In genomic region chr11:88692374-88692773, GRCm38 (mm10) we compare ENCODE assay signal across 8 mouse cellular contexts. TPM values are rescaled to one million over a fixed set of nuclear protein-coding genes. Genes with fewer than 3 reads are reported as not detected.
DNase-seq lines count a peak whose midpoint lies in the region; TF ChIP-seq lines count a peak whose summit lies in the region.

No protein-coding gene starts in this region.

- TF ChIP-seq POLR2A in heart, adult 2 months (IDR thresholded peaks at IDR 0.05; ENCODE audit: insufficient read depth, low read depth, low read length) = no peak
- TF ChIP-seq POLR2A in myocyte (IDR thresholded peaks at IDR 0.05; ENCODE audit: insufficient read length, low read depth) = no peak

- H3K4me3 ChIP-seq in heart, adult 2 months = no peak overlapping the region
- H3K4me3 ChIP-seq in myocyte = no peak overlapping the region
- H3K4me3 ChIP-seq in gastrocnemius, adult 2 months = no peak overlapping the region

- H3K27ac ChIP-seq in heart, adult 2 months = peak overlapping the region; percentile 49
- no peak overlapping the region for H3K27ac ChIP-seq in gastrocnemius, adult 2 months

- TF ChIP-seq EP300 in heart, adult 2 months (IDR thresholded peaks at IDR 0.05; ENCODE audit: insufficient read depth, low read depth, low read length) = 0 out of 2 replicates have a peak, but pooled peaks have one; percentile 37

- no peak for TF ChIP-seq CTCF in heart, adult 2 months (IDR thresholded peaks at IDR 0.05)
- TF ChIP-seq CTCF in gastrocnemius, adult 2 months (IDR thresholded peaks at IDR 0.05) = no peak

- H3K4me2 ChIP-seq in myocyte (ENCODE audit: low read depth) = peak overlapping the region; percentile 22

- WGBS in heart, adult 2 months = 39% methylated on average over 9 of the region's 10 CpGs

- peak in 1 of 2 experiments; percentile 57 for DNase-seq in heart, adult 2 months
- no peak for DNase-seq in heart, postnatal 25 days (ENCODE audit: low spot score)
- peak; percentile 58 for DNase-seq in embryo, embryonic 10 days (ENCODE audit: low spot score)
- DNase-seq in heart, postnatal 4 days = peak; percentile 65
- DNase-seq in layer of hippocampus, postnatal 14 days (ENCODE audit: low spot score in 2 of 2) = no peak
- no peak for DNase-seq in left cerebral cortex, adult 9 months (ENCODE audit: low spot score in 2 of 2)
- DNase-seq in gastrocnemius, adult 2 months = no peak

- H3K27me3 ChIP-seq in heart, adult 2 months (ENCODE audit: control insufficient read depth, insufficient read depth, low read length) = no peaks in the 10 kb centered on the region
- no peaks in the 10 kb centered on the region for H3K27me3 ChIP-seq in myocyte (ENCODE audit: control insufficient read depth, insufficient read depth, insufficient read length)

- H3K4me1 ChIP-seq in heart, adult 2 months (ENCODE audit: control insufficient read depth, insufficient read depth, low read length) = peaks cover 6% of the 10 kb centered on the region; the same call in 1 of the 2 replicates

- intact Hi-C loops in heart, adult 2 months (cut with DNase I) = loop anchor here (5.0 kb wide), 1 partner anchor 35 kb away; no protein-coding TSS in a partner anchor
- intact Hi-C loops in heart, postnatal 25 days (cut with DNase I) = no loop called here
- intact Hi-C loops in gastrocnemius, adult 2 months (cut with DNase I) = no loop called here

- H3K79me2 ChIP-seq in heart, adult 2 months (replicated peaks; ENCODE audit: control insufficient read depth, insufficient read depth, low read length) = no peaks in the 10 kb centered on the region
- peaks cover 11% of the 10 kb centered on the region for H3K79me2 ChIP-seq in myocyte (ENCODE audit: control insufficient read depth, insufficient read depth)

- no peak overlapping the region for H3ac ChIP-seq in myocyte (ENCODE audit: control insufficient read depth, insufficient read length)

- H3K9ac ChIP-seq in heart, adult 2 months (ENCODE audit: low read depth, low read length) = no peak overlapping the region

- H3K36me3 ChIP-seq in heart, adult 2 months (ENCODE audit: control insufficient read depth, insufficient read depth, low read length) = peaks cover 7% of the 10 kb centered on the region
- peaks cover 4% of the 10 kb centered on the region for H3K36me3 ChIP-seq in myocyte (ENCODE audit: control insufficient read depth, insufficient read depth)

TF ChIP-seq in myocyte, 11 proteins besides CTCF, POLR2A, EP300 and RAD21:
- TF ChIP-seq TCF12 (IDR thresholded peaks at IDR 0.05; ENCODE audit: insufficient read depth, poor library complexity, severe bottlenecking) = peak; percentile 30
- TF ChIP-seq REST (IDR thresholded peaks at IDR 0.05; ENCODE audit: insufficient read depth, insufficient read length) = no peak
- peak; percentile 23 for TF ChIP-seq POLR2AphosphoS2 (IDR thresholded peaks at IDR 0.05; ENCODE audit: insufficient read length, low read depth)
- no peak for TF ChIP-seq CEBPB (IDR thresholded peaks at IDR 0.05; ENCODE audit: insufficient read depth, poor library complexity, severe bottlenecking)
- TF ChIP-seq MYOD1 (IDR thresholded peaks at IDR 0.05; ENCODE audit: control insufficient read depth in 1 of 3, insufficient read length in 2 of 3, low read depth in 2 of 3) = peak in 2 of 3 experiments; percentile 69 to 83
- TF ChIP-seq TCF3 (IDR thresholded peaks at IDR 0.05; ENCODE audit: insufficient read length, low read depth) = no peak
- TF ChIP-seq MYOG (IDR thresholded peaks at IDR 0.05; ENCODE audit: control insufficient read depth in 1 of 3, insufficient read depth in 1 of 3, insufficient read length in 2 of 3, low read depth in 2 of 3) = peak; percentile 56 to 91 (median 71)
- TF ChIP-seq USF1 (IDR thresholded peaks at IDR 0.05; ENCODE audit: low read depth) = no peak
- TF ChIP-seq SRF (IDR thresholded peaks at IDR 0.05; ENCODE audit: control insufficient read depth, insufficient read length, low read depth) = no peak
- no peak for TF ChIP-seq E2F4 (IDR thresholded peaks at IDR 0.05; ENCODE audit: insufficient read depth)
- no peak for TF ChIP-seq MAX (IDR thresholded peaks at IDR 0.05; ENCODE audit: low read depth)

RNA-seq across cellular contexts. Expression of gene Msi2, which starts 25.9 kb away (rescaled TPM):
- total RNA-seq in heart, adult 2 months (2021) = 100 to 1,000 TPM; 176 to 208 TPM
- 42.5 and 65.9 TPM in 2 replicates for polyA plus RNA-seq in heart, adult 2 months (2012; rRNA removed)
- 100 to 1,000 TPM; 191 to 211 TPM for total RNA-seq in heart, postnatal 25 days (2021)
- total RNA-seq in heart, postnatal 4 days (2021) = 100 to 1,000 TPM; 205 to 234 TPM
- polyA plus RNA-seq in myocyte (2012; fragmentation: generic; extraction: Trizol) = 37.9 TPM
- 100 to 1,000 TPM; 116 to 121 TPM for total RNA-seq in layer of hippocampus, postnatal 14 days (2021)
- 100 to 1,000 TPM; 169 to 193 TPM for total RNA-seq in gastrocnemius, adult 2 months (2021)

Comparison
In these comparisons a context has a peak if more than half of its experiments do, and no peak if none do; other contexts are left out.
1. DNase-seq: peak in embryo, embryonic 10 days (single experiment) and heart, postnatal 4 days (single experiment); none in heart, postnatal 25 days (single experiment), layer of hippocampus, postnatal 14 days (0 of 2), left cerebral cortex, adult 9 months (0 of 2) and gastrocnemius, adult 2 months (single experiment).